Mouse (Mus musculus) induced T-regulatory cell, adult 2 months (primary cell): ENCODE measurements around the gene Hdac9.

Source experiments
- DNase-seq: peaks from one replicate; pipeline ENCODE4 v3.0.0-alpha.2; 2012; ENCODE audit warnings: low read depth

Gene Hdac9

DNA sequence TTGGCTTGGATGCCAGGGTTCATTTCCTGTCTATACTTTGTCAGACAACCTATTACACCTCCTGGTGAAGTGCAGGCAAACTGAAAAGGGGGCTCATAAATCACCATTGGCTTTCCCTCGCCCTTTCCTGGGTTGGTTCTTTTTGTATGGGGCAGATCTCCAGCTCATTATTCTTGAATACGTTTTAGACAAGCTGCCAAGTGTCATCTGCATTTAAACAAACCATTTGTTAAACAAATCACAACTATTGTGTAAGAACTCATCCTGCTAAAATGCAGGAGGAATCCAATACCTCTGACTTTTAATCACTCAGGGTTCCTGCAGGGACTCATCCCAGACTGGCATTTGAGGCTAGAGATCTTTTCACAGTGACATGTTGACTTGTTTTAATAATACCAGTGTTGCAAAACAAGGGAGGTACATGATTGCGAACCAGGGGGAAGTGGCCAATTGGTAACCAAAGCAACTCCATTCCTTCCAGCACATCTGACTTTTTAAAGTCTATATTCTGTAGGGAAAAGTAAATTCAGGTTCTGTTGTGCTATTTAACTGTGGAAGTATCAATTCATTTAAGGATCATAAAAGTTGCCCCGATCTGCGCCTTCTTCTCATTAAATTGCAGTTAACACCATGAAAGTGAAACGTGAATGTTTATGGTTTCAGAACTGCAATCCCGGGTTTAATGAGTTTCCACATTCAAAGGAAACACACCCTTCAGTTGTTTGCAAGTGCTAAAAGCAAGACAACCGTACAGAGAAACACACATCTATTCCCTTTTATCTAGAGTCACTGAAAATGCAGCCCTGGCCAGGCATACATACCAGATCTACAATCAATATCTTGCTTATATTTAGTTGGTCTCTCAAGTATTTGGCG is 696.6 kb downstream of the Hdac9 start:
- no peak for DNase-seq

DNA sequence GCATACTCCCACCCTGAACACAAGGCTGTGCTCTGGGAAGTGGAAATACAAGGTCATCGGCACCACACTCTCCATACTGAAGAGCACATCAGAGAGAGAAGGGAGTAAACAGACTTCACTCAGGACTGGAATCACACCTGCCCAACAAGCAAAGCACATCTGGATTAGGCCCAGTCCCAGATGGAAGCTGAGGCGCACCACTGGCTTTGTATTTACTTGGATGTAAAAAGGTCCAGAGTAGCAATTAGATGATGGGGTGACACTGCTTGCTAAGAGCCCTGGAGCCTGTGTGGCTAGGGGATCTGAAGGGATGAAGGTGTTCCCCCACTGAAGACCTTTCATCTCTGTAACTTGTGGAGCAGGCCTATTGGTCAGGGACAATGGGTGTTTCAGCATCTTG is 698.3 kb downstream of the Hdac9 start:
- DNase-seq: no peak

DNA sequence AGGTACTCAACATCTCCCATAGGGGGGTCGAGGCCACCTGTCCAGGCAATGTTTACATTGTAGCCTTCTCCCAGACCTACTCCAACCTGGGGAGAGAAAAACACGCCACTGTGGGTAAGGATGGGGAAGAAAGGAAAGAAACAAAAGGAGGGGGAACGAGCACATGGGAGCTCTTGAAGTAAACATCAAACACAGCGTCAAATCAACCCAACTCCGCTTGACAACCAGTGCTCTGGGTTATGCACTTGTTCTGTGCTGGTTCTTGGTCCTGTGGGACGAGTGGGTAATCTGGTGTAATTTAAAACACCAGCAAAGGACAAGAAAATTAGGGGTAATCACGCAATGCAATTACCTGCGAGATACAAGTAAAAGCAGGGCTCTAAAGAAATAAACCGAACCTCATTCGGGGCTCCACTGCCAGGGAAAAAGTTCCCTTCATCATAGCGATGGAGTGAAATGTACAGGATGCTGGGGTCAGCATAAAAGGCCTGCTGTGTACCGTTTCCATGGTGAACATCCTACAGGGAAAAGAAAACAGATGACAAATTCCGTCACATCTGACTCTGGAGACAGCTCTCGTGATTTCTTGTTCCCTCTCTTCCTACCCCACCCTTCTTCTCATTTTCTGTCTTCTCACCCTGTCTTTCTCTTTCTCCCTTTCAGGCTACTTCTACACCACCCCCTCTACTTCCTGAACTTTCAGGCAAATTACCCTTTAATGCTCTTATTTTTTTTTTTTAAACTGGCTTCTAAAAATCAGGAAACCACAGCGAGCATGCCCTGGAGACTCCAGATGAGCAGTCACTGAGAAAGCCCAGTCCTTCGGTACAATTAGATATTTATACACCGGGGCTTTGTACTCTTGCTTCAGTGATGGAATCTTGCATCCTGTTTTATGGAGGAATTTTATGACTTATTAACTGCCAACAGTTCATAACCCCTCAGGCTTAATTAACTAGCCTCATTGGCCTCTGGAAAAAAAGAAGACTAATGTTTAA is 701.6 kb downstream of the Hdac9 start:
- no peak for DNase-seq

DNA sequence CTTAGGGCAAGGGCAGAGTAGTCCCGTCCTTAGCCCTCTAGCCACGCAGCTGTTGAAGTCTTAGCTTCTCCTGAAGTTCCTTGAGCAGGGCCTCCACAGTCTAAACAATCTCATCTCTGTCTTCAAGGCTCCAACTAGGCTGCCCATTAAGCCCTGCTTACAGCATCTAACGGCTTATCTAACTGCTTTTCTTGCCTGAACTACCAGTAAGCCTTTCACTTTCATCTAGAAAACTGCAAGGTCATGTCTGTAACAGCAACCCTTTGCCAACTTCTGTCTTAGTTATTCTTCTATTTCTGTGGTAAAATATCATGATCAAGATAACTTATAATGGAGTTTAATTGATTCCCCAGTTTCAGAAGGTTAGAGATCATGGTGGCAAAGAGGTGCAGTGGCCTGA is 704.7 kb downstream of the Hdac9 start:
- no peak for DNase-seq

DNA sequence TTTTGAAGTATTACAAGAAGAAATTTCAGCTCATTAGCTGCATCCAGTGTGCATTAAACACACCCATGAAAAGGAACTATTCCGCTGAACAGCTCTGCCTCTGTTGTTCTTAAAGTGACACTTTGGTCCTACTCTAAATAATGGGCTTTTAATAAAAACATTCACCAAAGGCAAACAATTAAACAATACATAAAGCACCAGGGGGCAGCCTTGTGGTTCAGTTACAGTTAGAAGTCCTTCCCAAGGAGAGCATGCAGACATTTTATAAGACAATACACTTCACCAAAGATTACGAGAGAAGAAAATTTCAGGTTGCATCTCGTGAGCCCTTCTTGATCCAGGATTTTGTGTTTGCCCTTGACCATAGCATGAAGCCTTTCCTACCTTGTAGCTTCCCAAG is 715.4 kb downstream of the Hdac9 start:
- no peak for DNase-seq

DNA sequence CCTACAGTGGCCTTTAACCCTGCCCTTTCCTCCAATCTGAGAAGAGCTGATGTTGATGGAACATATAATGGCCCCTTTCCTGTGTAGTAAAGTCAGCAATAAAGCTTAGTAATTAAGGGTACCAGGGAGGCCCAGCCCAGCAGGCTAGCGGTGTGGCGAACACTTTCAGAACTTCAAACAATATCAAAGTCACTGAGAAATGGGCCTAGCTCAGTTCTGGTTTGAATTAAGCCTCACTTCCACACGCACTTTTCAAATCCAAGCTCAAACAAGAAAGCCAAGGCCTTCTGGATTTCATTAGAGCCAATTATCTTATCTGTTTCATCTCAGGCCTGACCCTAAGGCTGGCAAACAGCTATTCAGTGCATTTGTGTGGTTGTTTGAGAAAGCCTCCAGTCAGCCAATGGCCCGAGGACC is 716.9 kb downstream of the Hdac9 start:
- no peak for DNase-seq

DNA sequence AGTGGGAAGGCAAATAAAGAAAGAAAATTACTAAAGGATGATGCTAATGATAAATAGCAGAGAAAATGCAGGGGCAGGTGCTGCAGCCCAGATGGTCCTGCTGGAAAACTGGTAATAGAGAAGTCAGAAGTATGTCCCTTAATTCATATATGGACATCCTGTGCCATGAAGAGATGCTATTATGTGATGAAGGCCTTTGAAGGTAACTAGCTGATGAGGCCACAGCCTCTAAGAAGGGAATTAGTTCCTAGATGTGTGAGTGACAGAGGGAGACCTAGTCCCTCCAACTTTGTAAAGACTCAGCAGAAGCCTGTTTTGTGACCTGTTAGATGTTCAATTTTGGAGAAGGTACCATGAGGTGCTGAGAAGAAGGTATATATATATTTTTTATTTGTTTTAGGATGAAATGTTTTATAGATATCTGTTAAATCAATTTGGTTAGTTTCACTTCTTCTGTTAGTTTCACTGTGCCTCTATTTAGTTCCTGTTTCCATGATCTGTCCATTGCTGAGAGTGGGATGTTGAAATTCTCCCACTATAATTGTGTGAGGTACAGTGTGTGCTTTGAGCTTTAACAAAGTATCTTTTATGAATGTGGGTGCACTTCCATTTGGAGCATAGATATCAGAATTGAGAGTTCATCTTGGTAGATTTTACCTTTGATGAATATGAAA is 721.6 kb downstream of the Hdac9 start:
- no peak for DNase-seq

DNA sequence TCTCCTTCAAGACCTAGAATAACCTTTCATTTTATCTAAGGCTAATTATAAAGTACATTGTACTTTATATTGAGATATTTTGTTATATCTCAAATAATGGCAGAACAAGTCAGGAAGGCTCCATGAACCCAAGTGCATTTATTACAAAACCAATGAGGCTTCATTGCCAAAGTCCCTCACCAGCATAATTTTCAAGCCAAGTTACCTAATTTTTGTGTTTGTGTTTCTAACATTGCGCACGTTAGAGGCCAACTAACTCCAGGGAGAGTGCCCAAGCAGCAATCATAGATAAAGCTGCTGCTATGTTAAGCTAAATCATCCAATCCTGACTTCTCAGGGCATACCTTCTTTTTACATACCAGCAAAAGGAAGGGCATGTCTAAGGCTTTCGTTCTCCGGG is 722.8 kb downstream of the Hdac9 start:
- no peak for DNase-seq

DNA sequence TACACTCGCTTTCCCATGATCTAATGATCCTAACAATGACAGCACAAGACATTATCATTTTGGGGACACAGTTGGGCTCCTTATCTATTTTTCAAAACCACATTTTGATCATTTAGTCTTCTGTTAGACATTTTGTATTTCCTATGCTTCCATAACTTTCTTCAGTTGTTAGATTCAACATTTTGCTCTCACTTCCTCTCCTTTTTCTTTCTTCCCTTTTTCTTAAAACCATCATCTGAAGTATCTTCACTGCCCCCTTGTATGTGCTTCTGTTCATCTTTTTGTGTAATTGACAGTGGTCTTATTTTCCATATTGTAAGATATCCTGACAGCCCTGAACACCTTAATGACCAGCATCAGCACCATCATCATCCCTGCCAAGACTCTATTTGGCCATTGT is 725.6 kb downstream of the Hdac9 start:
- no peak for DNase-seq

DNA sequence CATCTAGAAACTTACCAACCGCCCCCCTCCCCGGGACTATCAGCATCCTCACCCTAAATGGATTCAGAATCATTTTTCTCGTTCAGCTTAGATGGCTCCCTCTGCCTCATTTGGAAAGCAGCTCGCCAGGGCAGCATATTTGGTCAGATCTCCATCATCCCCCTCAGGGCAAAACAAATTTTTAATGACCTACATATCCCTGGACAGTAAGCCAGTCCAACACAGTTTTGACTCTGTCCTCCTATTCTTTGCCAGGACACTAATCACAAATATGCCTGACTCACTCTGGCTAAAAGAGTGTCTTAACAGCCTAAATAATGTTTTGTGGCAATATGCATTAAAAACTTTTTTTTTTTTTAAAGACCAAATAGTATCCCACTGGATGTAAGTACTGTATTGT is 738.0 kb downstream of the Hdac9 start:
- DNase-seq: no peak

DNA sequence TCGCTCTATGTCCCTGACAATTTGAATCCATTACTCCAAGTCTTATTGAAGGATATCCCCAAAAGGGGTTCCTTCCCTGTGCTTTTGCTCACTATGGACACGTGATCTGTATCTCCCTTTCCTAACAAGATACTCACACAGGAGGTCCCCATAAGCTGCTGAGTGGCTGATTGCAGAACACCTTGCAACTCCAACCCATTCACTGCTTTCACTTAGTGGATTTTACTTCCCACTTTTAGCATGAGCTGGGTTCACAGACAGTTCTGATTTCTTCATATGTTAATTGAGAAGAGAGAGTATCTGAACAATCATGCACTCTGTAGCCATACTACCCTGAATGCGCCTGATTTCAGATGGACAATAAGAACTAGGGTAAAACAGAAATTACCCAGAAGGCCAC is 740.1 kb downstream of the Hdac9 start:
- no peak for DNase-seq

DNA sequence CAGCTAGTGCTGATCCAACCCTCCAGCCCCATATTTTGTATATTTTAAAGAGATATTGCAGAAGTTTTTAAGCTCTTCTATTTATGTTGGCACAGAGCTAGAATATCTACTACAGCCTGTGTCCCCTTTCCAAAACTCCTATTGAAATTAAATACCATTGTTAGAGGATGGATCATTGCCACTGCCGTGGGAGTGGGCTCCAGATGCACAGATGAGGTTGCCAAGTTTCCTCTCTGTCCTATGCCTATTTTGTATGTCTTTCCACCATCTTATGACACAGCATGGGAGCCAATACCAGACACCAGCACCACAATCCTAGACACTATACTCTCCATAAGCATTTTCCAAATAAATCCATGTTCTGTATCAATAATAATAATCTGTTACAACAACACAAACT is 743.9 kb downstream of the Hdac9 start:
- no peak for DNase-seq

DNA sequence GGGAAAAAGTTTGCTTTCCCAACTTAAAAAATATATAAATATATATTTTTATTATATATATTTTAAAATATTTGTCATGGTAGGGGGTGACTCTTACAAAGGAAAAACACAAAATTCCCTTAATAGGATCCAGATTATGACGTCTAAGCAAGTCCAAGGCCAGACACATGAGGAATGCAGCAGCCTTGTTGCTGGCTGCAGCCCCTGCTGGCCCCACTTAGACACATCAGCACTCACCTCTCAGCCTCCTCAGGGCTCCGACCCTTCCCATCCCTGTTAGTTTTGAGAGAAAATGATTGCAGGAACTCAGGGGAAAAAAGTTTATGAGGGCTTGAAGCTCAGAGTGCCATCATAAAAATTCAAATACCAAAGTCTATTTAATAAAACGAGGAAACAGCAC is 746.3 kb downstream of the Hdac9 start:
- DNase-seq: no peak

DNA sequence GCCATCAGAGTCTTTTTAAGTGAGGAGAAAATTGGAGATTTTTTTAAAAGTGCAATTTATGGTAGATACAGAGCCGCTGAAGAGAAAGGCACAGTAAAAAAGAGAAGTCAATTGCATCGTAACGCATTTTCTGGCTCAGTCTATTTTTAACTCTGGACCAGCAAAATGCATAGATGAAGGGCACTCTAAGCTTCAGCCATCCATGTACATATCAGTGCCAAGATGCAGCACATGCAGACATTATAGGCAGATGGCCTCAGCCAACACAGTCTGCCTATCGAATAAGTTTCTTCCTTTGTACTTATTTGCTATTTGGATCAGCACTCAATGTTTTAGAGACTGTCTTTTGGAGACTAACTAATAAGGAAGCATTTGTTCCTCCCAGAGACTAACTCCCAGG is 751.2 kb downstream of the Hdac9 start:
- DNase-seq: no peak

DNA sequence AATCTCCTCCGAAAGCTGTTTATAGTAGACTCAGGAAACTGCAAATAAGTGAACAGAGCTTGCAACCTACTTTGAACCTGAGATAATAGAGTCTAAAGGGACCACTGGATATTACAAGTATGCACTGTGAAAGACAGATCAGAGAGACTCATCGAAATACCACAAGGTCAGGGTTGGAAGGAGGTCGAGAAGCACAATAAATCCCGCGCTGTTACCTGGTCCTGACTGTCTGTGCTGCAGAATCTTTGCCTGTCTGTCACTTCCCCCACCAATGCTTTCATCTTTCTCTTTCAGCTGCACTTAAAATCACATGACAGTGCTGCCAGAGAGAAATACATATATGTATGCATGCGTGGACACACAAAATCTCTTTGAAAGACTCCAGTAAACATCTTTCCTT is 760.6 kb downstream of the Hdac9 start:
- no peak for DNase-seq

DNA sequence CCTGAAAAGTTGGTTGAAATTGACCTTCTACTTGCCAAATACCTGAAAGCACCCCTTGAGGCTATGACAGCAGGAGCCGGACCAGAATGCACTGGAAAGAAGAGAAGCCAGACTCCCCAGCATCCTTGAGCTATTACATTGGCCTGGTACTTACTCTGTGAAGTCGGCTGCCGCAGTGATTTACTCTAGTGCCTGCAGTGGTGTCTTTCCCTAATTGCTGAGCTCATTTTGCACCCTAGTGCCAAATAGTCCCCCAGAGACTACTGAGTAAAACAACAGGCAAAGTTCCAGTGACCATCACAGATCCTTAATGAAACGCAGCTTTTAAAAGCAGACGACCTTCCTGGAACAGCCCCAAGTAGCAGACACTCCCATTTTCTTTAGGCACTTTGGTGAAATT is 761.2 kb downstream of the Hdac9 start:
- DNase-seq: no peak

DNA sequence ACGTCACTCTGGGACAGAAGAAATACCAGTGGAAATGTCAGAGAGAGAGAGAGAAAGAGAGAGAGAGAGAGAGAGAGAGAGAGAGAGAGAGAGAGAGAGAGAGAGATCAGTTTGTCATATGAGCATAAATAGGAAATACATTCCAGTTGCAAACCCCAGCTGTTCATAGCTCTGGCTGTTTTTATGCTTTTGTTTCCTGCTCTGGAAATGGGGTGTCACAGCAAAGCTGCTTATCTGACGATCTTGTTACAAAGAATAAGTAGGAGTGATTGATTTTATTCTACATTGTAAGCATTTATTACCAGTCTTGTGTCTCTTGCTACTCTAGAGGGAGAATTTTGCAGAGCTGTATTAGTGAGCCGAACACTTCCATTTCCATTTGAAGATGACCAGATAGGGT is 762.1 kb downstream of the Hdac9 start:
- no peak for DNase-seq

DNA sequence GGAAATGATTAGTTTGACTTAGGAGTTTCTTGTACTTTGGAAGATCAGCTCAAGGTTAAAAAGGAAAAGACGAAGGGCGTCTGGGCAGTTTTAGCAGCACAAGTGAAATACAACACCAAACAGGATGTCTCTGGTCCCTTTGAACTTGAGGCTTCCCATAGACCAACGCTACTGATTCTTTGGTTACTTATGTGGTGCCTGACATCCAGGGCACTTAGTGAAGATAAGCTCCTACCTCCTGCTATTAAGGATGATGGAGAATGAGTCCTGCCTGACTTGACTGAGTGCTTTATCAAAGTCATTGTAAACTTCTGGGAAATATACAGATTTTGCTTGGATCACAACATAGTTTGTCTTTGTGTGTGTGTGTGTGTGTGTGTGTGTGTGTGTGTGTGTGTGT is 765.6 kb downstream of the Hdac9 start:
- DNase-seq: no peak

DNA sequence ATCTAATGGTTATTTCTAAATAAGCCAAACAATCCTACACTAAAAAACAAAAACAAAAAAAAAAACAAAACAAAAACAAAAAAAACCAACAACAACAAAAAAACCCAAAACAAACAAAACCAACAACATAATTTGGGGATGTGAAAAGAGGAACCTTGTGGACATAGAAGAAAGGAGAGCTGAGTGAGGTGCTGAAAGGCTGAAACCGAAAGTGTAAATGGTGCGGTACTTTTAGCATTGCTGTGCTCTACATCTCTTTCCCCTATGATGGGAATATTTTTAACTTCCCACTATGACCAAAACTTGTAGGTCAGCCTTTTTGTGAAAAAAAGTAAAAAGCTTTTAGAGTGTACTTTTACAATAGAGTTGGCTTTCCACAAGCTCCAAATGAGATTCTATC is 774.2 kb downstream of the Hdac9 start:
- DNase-seq: no peak

DNA sequence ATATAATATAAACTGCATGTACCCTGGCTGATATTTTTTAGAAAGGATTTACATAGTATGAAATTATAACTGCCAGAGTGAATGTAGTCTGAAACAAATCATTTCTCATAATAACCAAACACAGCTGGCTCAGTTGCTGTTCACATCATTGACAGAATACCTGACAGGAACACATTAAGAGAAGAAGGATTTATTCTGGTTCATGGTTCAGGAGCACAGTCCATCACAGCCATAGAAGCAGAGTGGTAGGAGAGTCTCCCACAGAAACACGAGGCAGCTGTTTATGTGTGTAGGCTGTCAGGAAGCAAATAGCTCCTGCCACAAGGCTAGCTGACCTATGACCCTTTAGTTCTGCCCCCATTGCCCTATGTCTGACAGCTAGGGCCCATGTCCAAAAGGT is 803.6 kb downstream of the Hdac9 start:
- no peak for DNase-seq

DNA sequence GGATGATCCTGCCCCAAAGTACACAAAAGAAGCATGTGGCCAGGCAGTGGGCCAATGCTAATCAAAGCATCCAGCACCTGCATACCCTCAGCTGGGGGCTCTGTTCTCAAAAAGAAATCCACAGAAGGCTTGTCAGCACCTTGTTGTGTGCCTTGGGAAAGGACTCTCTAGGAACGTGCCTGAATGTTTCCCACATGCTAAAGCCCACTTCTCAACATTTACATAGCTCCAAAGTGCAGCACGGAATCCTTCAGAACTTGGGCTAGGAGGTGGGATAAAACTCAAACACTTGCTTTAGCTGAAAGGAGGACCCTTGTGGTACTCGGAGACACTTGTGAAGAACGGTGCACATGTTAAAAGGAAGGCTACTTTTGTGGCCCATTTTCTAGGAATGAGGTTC is 823.9 kb downstream of the Hdac9 start:
- DNase-seq: no peak

DNA sequence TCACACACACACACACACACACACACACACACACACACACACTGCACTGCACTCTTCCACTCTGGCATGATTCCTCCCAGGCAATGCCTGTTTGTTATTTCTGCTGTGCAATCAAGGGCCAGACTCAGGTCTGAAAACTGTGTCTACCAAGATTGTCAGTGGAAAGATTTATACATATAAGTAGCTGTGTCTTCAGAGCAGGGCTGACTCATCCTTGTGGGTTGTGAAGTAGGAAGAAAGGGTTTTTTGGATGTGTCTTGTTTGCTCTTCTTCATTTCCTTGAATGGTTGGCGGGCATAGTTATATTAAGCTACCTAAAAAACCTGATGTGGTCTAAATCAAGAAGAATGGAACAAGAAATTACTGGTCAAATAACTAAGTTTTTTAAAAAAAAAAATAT is 825.0 kb downstream of the Hdac9 start:
- no peak for DNase-seq
